Mouse (Mus musculus) brain, adult 2 months (tissue): ENCODE measurements at regions not wholly inside any gene's neighbourhood (a gene's known extent, or its start where the extent isn't known, plus 50 kb on each side); places are given as distances from the start of the nearest gene placed in this dataset.
A peak's percentile ranks its signal among the peaks of the same experiment; 100 is the strongest.

ENCODE experiments used
- DNase-seq: peaks from one replicate; pipeline ENCODE4 v3.0.0; 2011; ENCODE audit warnings: low read depth, low spot score

- peak; percentile 16 for DNase-seq
Measured at GRCm38 (mm10) chr15:60762071-60762470, 91.5 kb downstream of the Fam84b start.

DNA sequence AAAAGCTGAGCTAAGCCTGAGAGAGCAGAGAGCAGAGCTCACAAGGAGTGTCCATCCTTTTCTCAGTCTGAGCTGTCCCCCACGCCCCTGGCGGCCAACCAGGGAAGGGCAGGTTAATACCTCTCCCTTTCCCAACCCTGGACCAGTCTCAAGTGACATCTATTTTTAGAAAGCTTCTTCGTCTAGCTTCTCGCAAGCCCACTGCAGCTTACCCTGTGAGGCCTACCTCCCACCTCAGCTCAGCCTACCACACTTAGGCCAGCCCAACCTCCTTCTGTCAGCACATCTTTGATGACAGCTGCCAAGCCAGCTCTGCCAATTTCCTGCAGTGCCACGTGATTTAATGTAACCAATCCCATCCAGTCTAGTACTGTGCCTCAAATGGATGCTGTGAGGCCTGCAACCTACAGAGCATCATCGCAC lies 93.6 kb downstream of the Fam84b start:
- DNase-seq: peak; percentile 34

GRCm38 (mm10) chr15:60754246-60754645 lies 99.3 kb downstream of the Fam84b start:
- DNase-seq: peak; percentile 27

GRCm38 (mm10) chr15:60739598-60739997 lies 114.0 kb downstream of the Fam84b start:
- no peak for DNase-seq

- DNase-seq: no peak
Measured at GRCm38 (mm10) chr15:60738258-60738657, 115.3 kb downstream of the Fam84b start.

DNA sequence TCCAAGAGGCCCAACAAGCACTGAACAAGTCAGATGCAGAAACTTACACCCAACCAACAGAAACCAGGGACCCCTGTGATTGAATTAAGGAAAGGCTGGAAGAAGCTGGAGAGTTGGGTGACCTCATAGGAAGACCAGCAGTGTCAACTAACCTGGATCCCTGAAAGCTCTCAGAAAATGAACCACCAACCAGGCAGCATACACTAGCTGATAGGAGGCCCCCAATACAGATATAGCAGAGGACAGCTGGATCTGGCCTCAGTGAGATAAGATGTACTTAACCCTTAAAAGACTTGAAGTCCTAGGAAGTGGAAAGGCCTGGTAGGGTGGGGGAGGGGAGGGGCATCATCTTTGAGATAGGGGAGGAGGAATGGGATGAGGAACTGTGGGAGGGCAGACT lies 121.2 kb downstream of the Fam84b start:
- no peak for DNase-seq

DNA sequence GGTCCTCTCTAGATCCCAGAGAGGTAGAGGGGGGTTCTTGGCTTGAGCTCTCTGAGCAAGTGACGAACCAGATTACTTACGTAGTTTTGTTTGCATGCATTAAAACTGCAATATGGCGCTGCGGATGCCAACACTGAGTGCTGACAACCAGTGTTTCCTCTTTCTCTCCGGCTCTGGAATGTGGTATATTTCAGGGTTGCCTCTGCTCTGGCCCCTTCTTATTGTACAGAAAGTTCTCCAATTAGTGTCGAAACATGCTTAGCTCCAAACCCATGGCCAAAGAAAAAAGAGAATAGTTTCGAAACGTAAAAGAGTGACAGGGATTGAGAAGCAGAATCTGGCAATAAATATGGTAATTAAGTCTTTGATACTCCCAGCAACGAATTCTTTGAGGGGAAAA lies 124.8 kb downstream of the Fam84b start:
- DNase-seq: no peak

- no peak for DNase-seq
Measured at GRCm38 (mm10) chr15:60728337-60728736, 125.2 kb downstream of the Fam84b start.

GRCm38 (mm10) chr15:60719332-60719731 lies 134.2 kb downstream of the Fam84b start:
- DNase-seq: no peak

GRCm38 (mm10) chr15:60708678-60709077 lies 144.9 kb downstream of the Fam84b start:
- no peak for DNase-seq

DNA sequence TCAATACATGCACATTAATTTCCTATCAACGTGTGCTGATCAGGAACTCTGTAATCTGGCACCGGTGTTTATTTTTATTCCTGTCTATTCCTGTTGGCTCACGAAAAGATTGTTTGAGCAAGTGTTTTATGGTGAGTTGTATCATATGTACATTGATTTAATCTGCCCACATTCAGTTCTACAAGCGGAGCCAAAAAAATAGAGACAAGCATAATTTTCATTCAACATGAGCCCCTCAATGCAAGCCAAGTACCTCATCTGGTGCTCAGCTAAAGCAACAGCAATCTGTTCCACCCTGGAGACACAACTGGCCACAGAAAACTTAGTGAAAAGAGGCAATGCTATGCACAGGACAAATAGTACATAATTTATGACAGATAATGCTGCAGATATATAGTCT lies 147.6 kb downstream of the Fam84b start:
- DNase-seq: peak; percentile 29

- peak; percentile 69 for DNase-seq
Measured at GRCm38 (mm10) chr15:60701273-60701672, 152.3 kb downstream of the Fam84b start.

- DNase-seq: peak; percentile 16
Measured at GRCm38 (mm10) chr15:60694746-60695145, 158.8 kb downstream of the Fam84b start.

DNA sequence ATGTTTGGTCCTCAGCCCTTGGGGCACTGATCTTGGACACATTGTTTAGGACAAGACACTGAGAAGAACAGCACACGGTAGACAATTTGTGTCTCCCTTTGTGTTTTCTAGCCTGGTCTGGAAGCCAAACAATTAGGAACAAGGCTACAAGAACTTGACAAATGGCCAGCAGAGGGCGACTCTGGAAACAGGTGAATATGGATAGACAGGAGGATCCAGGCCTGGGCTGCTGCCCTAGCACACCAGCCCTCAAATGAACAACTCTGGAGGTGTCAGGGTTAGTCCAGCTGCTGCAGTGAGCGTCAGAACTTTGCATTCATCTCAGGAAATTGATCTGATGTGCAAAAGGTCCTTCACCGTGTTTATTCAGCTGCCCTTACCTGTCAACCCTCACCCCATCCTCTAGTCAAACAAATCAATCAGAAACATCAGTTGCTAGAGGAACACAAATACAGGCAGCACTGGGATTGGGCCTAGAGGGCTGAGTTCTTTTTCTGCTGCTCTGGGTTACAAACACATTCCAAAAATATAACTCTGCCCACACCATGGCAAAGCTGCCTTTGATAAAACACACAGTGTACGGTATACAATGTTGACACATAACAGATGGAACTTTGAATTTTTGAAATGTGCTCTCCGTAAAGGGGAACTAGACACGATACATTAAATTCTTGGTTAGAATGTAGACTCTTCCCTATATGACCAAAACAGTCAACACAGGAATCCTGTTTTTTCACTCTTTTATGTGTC lies 159.7 kb downstream of the Fam84b start:
- peak; percentile 58 for DNase-seq

GRCm38 (mm10) chr15:60692718-60693597 lies 160.6 kb downstream of the Fam84b start:
- DNase-seq: peak; percentile 53

DNA sequence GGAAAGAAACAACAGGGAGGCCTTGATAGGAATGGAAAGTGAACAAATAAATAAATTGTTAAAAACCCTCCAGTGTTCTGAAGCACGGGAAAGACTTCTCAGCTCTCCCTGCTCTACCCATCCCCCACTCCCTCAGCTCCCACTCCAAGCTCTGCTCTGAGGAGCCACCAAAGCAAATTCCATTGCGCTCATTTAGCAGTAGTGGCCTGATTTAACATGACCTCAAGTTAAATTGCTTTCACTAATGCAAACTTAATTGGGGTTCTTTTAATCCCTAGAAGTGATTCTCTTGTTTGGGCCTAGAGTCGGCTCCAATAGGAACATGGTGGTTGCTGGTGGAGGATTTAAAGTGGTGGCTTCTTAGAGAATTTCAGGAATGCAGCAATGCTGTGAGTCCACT lies 161.4 kb downstream of the Fam84b start:
- peak; percentile 6 for DNase-seq

GRCm38 (mm10) chr15:60677397-60677796 lies 176.2 kb downstream of the Fam84b start:
- DNase-seq: no peak

DNA sequence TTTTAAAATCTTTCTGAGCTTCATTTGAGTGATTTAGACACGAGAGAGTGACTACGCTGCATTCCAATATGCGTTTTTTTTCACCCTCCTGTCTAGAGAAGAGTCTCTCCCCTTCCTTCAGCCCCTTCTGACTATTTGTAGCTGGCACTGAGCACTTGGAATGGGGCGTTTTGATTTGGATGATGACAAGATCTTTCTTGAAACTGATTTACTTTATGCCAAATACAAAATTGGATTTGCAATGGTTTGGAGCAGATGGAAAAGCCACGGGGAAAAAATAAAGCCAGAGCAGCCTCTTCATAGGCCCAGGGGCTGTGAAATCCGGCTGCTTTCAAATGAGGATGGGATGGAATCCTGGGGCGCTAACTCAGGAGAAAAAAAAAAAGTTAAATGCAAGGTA lies 196.0 kb downstream of the Fam84b start:
- DNase-seq: peak; percentile 39

DNA sequence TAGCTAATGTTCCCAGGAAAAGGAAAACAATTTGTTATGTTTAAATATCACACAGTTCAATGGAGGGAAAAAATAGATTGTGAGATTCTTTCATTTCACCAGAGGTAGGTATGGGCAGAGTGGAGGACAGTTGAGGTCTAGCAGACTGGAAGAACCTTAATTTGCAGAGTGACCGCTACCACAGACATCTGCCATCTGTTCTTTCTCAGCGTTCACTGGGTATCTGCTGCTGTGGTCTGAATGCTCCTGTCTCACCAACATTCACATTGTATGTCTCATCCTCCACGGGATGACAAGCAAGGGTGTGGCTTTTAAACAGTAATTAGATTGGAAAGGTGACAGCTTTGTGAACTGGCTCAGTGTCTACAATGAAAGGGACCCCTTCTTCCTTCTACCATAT lies 198.5 kb downstream of the Fam84b start:
- DNase-seq: no peak

DNA sequence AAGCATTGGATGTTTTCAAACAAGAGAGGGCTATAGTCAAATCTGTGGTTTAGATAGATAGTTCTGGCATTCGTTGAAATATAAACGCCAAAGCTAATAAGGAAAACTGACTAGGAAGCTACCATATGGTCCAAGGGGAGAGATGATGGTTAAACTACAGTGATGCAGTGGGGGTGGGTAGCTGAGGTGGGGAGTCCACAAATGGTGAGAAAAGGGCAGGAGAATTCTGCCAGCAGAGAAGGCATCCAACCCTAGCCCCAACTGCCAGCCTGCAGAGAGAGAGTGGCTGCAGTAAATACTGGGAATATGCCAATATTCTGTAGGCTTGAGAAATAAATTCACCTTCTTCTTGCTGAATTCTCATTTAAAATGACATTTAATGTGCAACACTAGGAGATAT lies 204.3 kb downstream of the Fam84b start:
- no peak for DNase-seq

DNA sequence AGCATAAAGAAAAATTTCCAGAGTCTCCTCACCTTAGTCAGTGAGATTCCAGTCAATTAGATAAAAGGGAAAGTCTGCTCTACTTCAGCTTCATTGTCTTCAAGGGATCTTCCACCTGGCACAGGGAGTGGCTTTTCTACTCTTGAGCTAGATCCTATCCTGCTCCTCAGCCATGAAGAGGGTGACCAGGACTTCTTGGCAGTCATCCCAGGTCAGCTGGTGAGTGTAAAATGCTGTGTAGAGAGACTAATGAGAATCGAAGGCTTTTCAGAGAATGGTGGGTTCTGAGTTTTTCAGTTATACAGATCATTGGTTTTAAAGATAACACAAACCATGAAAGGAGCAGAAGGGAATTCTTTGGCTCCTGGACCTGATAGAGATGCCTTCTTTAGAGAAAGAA lies 211.8 kb downstream of the Fam84b start:
- no peak for DNase-seq

- DNase-seq: no peak
Measured at GRCm38 (mm10) chr15:60633457-60633850, 220.1 kb downstream of the Fam84b start.
